Mouse (Mus musculus) midbrain, embryonic 15.5 days (tissue): ENCODE results near the gene Bbs9. TPM values are rescaled to one million over a fixed set of nuclear protein-coding genes. Genes with fewer than 3 reads are reported as not detected.
"Not testable (repeated sequence)": the region's sequence is repeated elsewhere in the genome, so short reads cannot be mapped to it uniquely, and the experiment has no call there.

Experiments
- ATAC-seq: fragments of 200-750 bp; cut with Nextera tagmentation; replicated peaks from 2 replicates; pipeline ENCODE4 v1.8.0; 2017; ENCODE audit warnings: moderate TSS enrichment
- H3K27ac ChIP-seq: fragments of 300-500 bp; sonication (generic); 2 replicates; pipeline ENCODE4 v1.5.1; 2015; ENCODE audit warnings: mild to moderate bottlenecking, inconsistent platforms
- H3K27me3 ChIP-seq: fragments of 300-500 bp; sonication (generic); replicated peaks from 2 replicates; pipeline ENCODE4 v1.6.1; 2015; ENCODE audit warnings: inconsistent platforms
- H3K36me3 ChIP-seq: fragments of 300-500 bp; sonication (generic); replicated peaks from 2 replicates; pipeline ENCODE4 v1.6.1; 2015; ENCODE audit warnings: inconsistent platforms
- H3K4me1 ChIP-seq: fragments of 300-500 bp; sonication (generic); 2 replicates; pipeline ENCODE4 v1.6.1; 2015; ENCODE audit warnings: inconsistent platforms
- H3K4me2 ChIP-seq: fragments of 300-500 bp; sonication (generic); 2 replicates; pipeline ENCODE4 v1.6.1; 2015; ENCODE audit warnings: inconsistent platforms, mild to moderate bottlenecking, moderate library complexity
- H3K4me3 ChIP-seq: fragments of 300-500 bp; sonication (generic); 2 replicates; pipeline ENCODE4 v1.5.1; 2015; ENCODE audit warnings: mild to moderate bottlenecking, inconsistent platforms
- H3K9ac ChIP-seq: fragments of 300-500 bp; sonication (generic); 2 replicates; pipeline ENCODE4 v1.6.1; 2015; ENCODE audit warnings: mild to moderate bottlenecking, inconsistent platforms
- H3K9me3 ChIP-seq: fragments of 300-500 bp; sonication (generic); 2 replicates; pipeline ENCODE4 v1.6.1; 2016; ENCODE audit warnings: inconsistent platforms
- WGBS: fragments of 180-500 bp; shearing (Covaris S2); methylation state at CpG from one replicate; pipeline ENCODE4 v1.1.7; 2015; ENCODE audit warnings: mixed read lengths; 5-methylcytosine and 5-hydroxymethylcytosine counted together
- polyA plus RNA-seq: library from polyadenylated mRNA; unstranded; fragments of >200 nt; fragmentation: Nextera tagmentation; extraction: Ambion mirVana; gene quantifications from 2 replicates; pipeline ENCODE4 v1.2.1, GENCODE M21; 2015

Gene Bbs9
- polyA plus RNA-seq, 1 experiment from 2014 or later, result 25.0 TPM

DNA sequence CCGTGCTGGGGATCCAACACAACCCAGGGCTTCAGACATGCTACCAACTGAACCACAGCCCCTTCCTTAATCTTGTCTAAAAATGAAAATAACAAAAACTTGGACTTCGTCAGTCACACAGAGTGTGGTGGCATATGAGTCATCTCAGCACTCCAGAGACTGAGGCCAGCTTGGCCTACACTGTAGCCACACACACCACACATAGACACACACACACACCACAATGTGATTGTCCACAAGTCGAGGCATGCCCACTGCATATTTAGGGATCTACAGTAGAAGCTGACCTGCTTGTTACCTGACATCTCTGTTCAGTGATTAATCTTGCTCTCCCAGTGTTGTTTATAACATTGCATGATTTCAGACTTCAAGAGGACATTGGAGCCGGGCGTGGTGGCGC lies 26.3 kb upstream of the Bbs9 start:
- no peak overlapping the region for H3K27ac ChIP-seq
- peaks cover 54% of the 10 kb centered on the region for H3K36me3 ChIP-seq
- no peak overlapping the region for H3K4me3 ChIP-seq
- no peaks in the 10 kb centered on the region for H3K27me3 ChIP-seq
- H3K9me3 ChIP-seq, result no peaks in the 10 kb centered on the region
- WGBS, result 93% methylated on average over 6 of the region's 6 CpGs
- H3K4me2 ChIP-seq, result no peak overlapping the region
- H3K4me1 ChIP-seq, result no peaks in the 10 kb centered on the region
- no peak for ATAC-seq
- no peak overlapping the region for H3K9ac ChIP-seq

- no peak overlapping the region for H3K27ac ChIP-seq
- peaks cover 58% of the 10 kb centered on the region for H3K36me3 ChIP-seq
Observed at GRCm38 (mm10) chr9:22452697-22453096, 22.8 kb upstream of the Bbs9 start.

DNA sequence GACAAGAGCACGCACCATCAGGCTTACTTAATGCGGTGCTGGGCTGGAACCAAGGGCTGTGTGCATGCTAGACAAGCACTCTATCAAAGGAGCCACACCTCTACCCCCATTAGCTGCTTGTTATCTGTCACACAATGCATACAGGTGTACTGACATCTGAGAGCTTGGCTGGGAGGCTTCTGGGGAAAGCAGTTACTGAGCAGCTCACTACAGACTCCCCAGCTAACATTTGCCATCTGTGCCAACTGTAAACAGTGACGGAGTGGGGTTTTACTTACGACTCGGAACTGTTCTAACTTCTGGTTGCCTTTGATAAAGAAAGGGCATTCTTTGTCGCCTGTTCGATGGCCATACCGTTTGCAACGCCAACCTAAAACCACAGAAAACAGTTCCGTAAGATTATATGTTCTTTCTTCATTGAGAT lies 22.0 kb upstream of the Bbs9 start:
- H3K9ac ChIP-seq, result no peak overlapping the region
- no peak overlapping the region for H3K27ac ChIP-seq
- no peak overlapping the region for H3K4me2 ChIP-seq
- H3K36me3 ChIP-seq, result peaks cover 50% of the 10 kb centered on the region
- H3K9me3 ChIP-seq, result no peaks in the 10 kb centered on the region
- no peaks in the 10 kb centered on the region for H3K27me3 ChIP-seq
- no peak overlapping the region for H3K4me3 ChIP-seq
- 95% methylated on average over 10 of the region's 10 CpGs for WGBS
- ATAC-seq, result no peak
- H3K4me1 ChIP-seq, result no peaks in the 10 kb centered on the region

More at GRCm38 (mm10) chr9:22452697-22453096, 22.8 kb upstream of the Bbs9 start:
- Histone ChIP-seq H3K4me3 (no peak overlapping the region), H3K4me2 (no peak overlapping the region), H3K27me3 (no peaks in the 10 kb centered on the region), H3K9me3 (no peaks in the 10 kb centered on the region), H3K4me1 (no peaks in the 10 kb centered on the region), H3K9ac (no peak overlapping the region)
- WGBS, result 88% methylated on average over 10 of the region's 10 CpGs
- no peak for ATAC-seq

DNA sequence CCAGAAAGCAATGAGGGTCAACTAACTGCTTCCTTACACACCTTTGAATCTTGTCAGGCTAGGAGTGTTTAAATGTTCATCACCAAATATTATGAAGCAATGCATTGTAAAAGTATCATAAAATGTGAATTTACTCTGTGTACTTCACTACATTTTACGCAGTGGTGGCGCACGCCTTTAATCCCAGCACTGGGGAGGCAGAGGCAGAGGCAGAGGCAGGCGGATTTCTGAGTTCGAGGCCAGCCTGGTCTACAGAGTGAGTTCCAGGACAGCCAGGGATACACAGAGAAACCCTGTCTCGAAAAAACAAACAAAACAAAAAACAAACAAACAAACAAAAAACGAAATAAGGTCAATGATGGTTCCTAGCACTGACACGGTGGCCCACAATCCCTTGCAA lies 21.5 kb upstream of the Bbs9 start, which contains the start of gene Gm17545:
TSS of gene Gm17545 (plus strand) at position 301 of the 400 bp plus-strand sequence.
- H3K4me3 ChIP-seq, H3K4me1 ChIP-seq, H3K9ac ChIP-seq, H3K9me3 ChIP-seq, H3K27ac ChIP-seq, ATAC-seq, H3K4me2 ChIP-seq, H3K27me3 ChIP-seq: not testable (repeated sequence)
- H3K36me3 ChIP-seq, result peaks cover 46% of the 10 kb centered on the region
- 94% methylated on average over 8 of the region's 8 CpGs for WGBS

- H3K36me3 ChIP-seq, result peaks cover 38% of the 10 kb centered on the region
- H3K27ac ChIP-seq, result no peak overlapping the region
- no peak overlapping the region for H3K9ac ChIP-seq
- ATAC-seq, result no peak
- H3K4me1 ChIP-seq, result no peaks in the 10 kb centered on the region
- H3K4me2 ChIP-seq, result no peak overlapping the region
- H3K27me3 ChIP-seq, result no peaks in the 10 kb centered on the region
- H3K9me3 ChIP-seq, result no peaks in the 10 kb centered on the region
- no peak overlapping the region for H3K4me3 ChIP-seq
Observed at GRCm38 (mm10) chr9:22455041-22455440, 20.5 kb upstream of the Bbs9 start.

GRCm38 (mm10) chr9:22457142-22457835 lies 18.2 kb upstream of the Bbs9 start:
- H3K27ac ChIP-seq, result no peak overlapping the region
- peaks cover 26% of the 10 kb centered on the region for H3K36me3 ChIP-seq
- no peaks in the 10 kb centered on the region for H3K27me3 ChIP-seq
- no peak overlapping the region for H3K9ac ChIP-seq
- H3K4me2 ChIP-seq, result no peak overlapping the region
- WGBS, result 92% methylated on average over 11 of the region's 11 CpGs
- no peaks in the 10 kb centered on the region for H3K4me1 ChIP-seq
- ATAC-seq, result no peak
- no peak overlapping the region for H3K4me3 ChIP-seq
- no peaks in the 10 kb centered on the region for H3K9me3 ChIP-seq

- no peaks in the 10 kb centered on the region for H3K27me3 ChIP-seq
- no peak overlapping the region for H3K4me2 ChIP-seq
- H3K9ac ChIP-seq, result no peak overlapping the region
- H3K4me3 ChIP-seq, result no peak overlapping the region
- H3K4me1 ChIP-seq, result peaks cover 3% of the 10 kb centered on the region; the same call in 1 of the 2 replicates
- no peaks in the 10 kb centered on the region; the same call in 1 of the 2 replicates for H3K36me3 ChIP-seq
- 88% methylated on average over 3 of the region's 3 CpGs for WGBS
- no peak for ATAC-seq
- no peaks in the 10 kb centered on the region for H3K9me3 ChIP-seq
- no peak overlapping the region for H3K27ac ChIP-seq
Observed at GRCm38 (mm10) chr9:22461946-22462345, 13.6 kb upstream of the Bbs9 start.

- Histone ChIP-seq H3K4me2 (peak overlapping the region; percentile 3; the same call in 1 of the 2 replicates), H3K9me3 (no peaks in the 10 kb centered on the region), H3K27me3 (no peaks in the 10 kb centered on the region), H3K4me3 (no peak overlapping the region), H3K9ac (no peak overlapping the region), H3K36me3 (no peaks in the 10 kb centered on the region), H3K4me1 (peaks cover 7% of the 10 kb centered on the region), H3K27ac (no peak overlapping the region)
- ATAC-seq, result no peak
- WGBS, result 97% methylated on average over 5 of the region's 5 CpGs
Observed at GRCm38 (mm10) chr9:22466212-22466611, 9.3 kb upstream of the Bbs9 start.

GRCm38 (mm10) chr9:22467371-22468169 lies 7.9 kb upstream of the Bbs9 start:
- Histone ChIP-seq H3K4me3 (peak overlapping the region; percentile 87), H3K36me3 (no peaks in the 10 kb centered on the region), H3K9me3 (no peaks in the 10 kb centered on the region), H3K27ac (peak overlapping the region; percentile 94), H3K4me1 (peaks cover 7% of the 10 kb centered on the region), H3K27me3 (no peaks in the 10 kb centered on the region), H3K9ac (peak overlapping the region; percentile 95), H3K4me2 (peak overlapping the region; percentile 63)
- ATAC-seq, result peak; percentile 78
- WGBS, result 1% methylated on average over 73 of the region's 73 CpGs

DNA sequence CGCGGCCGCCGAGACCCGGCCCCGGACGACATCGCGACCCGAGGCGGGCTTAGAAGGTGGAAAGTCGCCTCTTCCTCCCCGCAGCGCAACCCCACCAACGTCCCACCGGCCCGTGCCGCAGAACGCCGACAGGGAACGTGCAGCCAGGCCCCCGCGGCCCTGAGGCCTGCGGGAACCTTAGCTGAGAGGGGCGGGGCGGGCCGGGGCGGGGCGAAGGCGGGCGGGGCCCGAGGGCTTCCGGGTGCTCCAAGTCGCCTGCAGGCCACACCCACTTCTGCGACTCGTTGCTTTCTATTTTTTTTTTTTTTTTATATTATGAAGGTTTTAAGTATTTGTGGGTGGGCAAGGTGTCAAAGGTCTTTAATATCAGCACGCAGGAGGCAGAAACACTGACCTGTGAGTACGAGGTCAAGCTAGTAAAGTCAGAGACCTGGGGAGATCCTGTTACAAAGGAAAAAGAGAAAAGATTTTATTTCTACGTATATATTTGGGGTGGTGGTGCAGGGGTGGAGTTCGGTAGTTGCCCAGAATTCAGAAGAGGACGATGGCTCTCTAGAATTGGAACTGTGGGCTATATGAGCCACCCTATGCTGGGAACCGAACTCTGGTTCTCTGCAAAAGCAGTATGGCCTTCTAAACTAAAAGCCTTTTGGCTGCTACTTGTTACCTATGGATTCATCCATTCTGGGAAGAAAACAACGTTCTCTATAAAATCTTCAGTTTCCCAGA lies 7.2 kb upstream of the Bbs9 start:
- 3% methylated on average over 41 of the region's 43 CpGs for WGBS
- peak overlapping the region; percentile 94 for H3K27ac ChIP-seq
- no peaks in the 10 kb centered on the region for H3K36me3 ChIP-seq
- no peaks in the 10 kb centered on the region for H3K9me3 ChIP-seq
- peak overlapping the region; percentile 63 for H3K4me2 ChIP-seq
- ATAC-seq, result peak; percentile 88
- peak overlapping the region; percentile 95 for H3K9ac ChIP-seq
- no peaks in the 10 kb centered on the region for H3K27me3 ChIP-seq
- H3K4me1 ChIP-seq, result peaks cover 7% of the 10 kb centered on the region
- H3K4me3 ChIP-seq, result peak overlapping the region; percentile 87

GRCm38 (mm10) chr9:22468899-22469259 lies 6.6 kb upstream of the Bbs9 start:
- H3K27ac ChIP-seq, result no peak overlapping the region
- H3K4me1 ChIP-seq, result peaks cover 7% of the 10 kb centered on the region
- no peak overlapping the region; the same call in 1 of the 2 replicates for H3K4me3 ChIP-seq
- peak overlapping the region; percentile 63 for H3K4me2 ChIP-seq
- H3K9ac ChIP-seq, result no peak overlapping the region
- H3K36me3 ChIP-seq, result no peaks in the 10 kb centered on the region
- 80% methylated on average over 8 of the region's 8 CpGs for whole genome bisulfite sequencing
- no peaks in the 10 kb centered on the region for H3K9me3 ChIP-seq
- ATAC-seq, result no peak
- H3K27me3 ChIP-seq, result no peaks in the 10 kb centered on the region

- peak within 1 kb of the TSS; percentile 94 for H3K27ac ChIP-seq
- ATAC-seq, result no peak
- H3K4me1 ChIP-seq, result peaks cover 7% of the 10 kb centered on the region
- no peaks in the 10 kb centered on the region for H3K36me3 ChIP-seq
- 85% methylated on average over 3 of the region's 3 CpGs for WGBS
- H3K9me3 ChIP-seq, result no peaks in the 10 kb centered on the region
- H3K9ac ChIP-seq, result peak within 1 kb of the TSS; percentile 95
- peak within 1 kb of the TSS; percentile 87 for H3K4me3 ChIP-seq
- no peaks in the 10 kb centered on the region for H3K27me3 ChIP-seq
- H3K4me2 ChIP-seq, result peak within 1 kb of the TSS; percentile 63
Observed at GRCm38 (mm10) chr9:22469643-22470042, 5.9 kb upstream of the Bbs9 start, which contains the start of gene Rp9. TSS of gene Rp9 (minus strand) at chr9:22469743.
